Mouse (Mus musculus): ENCODE data around the gene Auh.

GRCm38 (mm10) chr13:52873923-52874322, 55.6 kb downstream of the Auh start:
- TF ChIP-seq CTCF (IDR thresholded peaks at IDR 0.05; ENCODE audit: low read depth, low read length) (no peak), POLR2A (IDR thresholded peaks at IDR 0.05; ENCODE audit: extremely low read depth, insufficient read depth, low read length) (no peak)

All from liver, adult 2 months (tissue).